Mouse (Mus musculus) heart, embryonic 14.5 days (tissue): ENCODE results near the gene Tec. TPM values are rescaled to one million over a fixed set of nuclear protein-coding genes. Genes with fewer than 3 reads are reported as not detected.

Experiments used
- ATAC-seq: fragments of 200-750 bp; cut with Nextera tagmentation; 2 replicates; pipeline ENCODE4 v1.8.0; 2017; ENCODE audit warnings: low read depth, moderate TSS enrichment; ENCODE audit not compliant: insufficient number of reproducible peaks, insufficient read depth, low FRiP score
- H3K27ac ChIP-seq, 2 experiments: fragments of 200-500 bp in 1 of 2; fragments of 300-500 bp in 1 of 2; sonication (generic) in 1 of 2; replicated peaks in 1 of 2; 2 replicates each; pipeline ENCODE4 v1.5.1; 2012 to 2014; ENCODE audit warnings: low read depth in 2 of 2, low read length in 2 of 2, control low read depth in 1 of 2, mild to moderate bottlenecking in 1 of 2, mixed read lengths in 1 of 2; ENCODE audit not compliant: control insufficient read depth in 1 of 2, insufficient read depth in 1 of 2
- H3K27me3 ChIP-seq: fragments of 300-500 bp; sonication (generic); 2 replicates; pipeline ENCODE4 v1.6.1; 2014; ENCODE audit warnings: mild to moderate bottlenecking, low read length, control low read depth; ENCODE audit not compliant: control insufficient read depth, insufficient read depth
- H3K36me3 ChIP-seq: fragments of 300-500 bp; sonication (generic); 2 replicates; pipeline ENCODE4 v1.6.1; 2014; ENCODE audit warnings: mild to moderate bottlenecking, control low read depth, low read length, mixed read lengths; ENCODE audit not compliant: control insufficient read depth, insufficient read depth
- H3K4me1 ChIP-seq, 2 experiments: fragments of 200-500 bp in 1 of 2; fragments of 300-500 bp in 1 of 2; sonication (generic) in 1 of 2; 2 replicates each; pipeline ENCODE4 v1.6.1; 2012 to 2014; ENCODE audit warnings: low read length in 2 of 2, control low read depth in 1 of 2, mixed read lengths in 1 of 2; ENCODE audit not compliant: control insufficient read depth in 2 of 2, insufficient read depth in 2 of 2
- H3K4me2 ChIP-seq: fragments of 300-500 bp; sonication (generic); 2 replicates; pipeline ENCODE4 v1.6.1; 2014; ENCODE audit warnings: mild to moderate bottlenecking, low read length
- H3K4me3 ChIP-seq, 2 experiments: fragments of 200-500 bp in 1 of 2; fragments of 300-500 bp in 1 of 2; sonication (generic) in 1 of 2; 2 replicates each; pipeline ENCODE4 v1.5.1; 2012 to 2014; ENCODE audit warnings: low read length in 2 of 2, mild to moderate bottlenecking in 2 of 2, control low read depth in 1 of 2, low read depth in 1 of 2, moderate library complexity in 1 of 2; ENCODE audit not compliant: control insufficient read depth in 1 of 2, insufficient read depth in 1 of 2
- H3K9ac ChIP-seq: fragments of 300-500 bp; sonication (generic); 2 replicates; pipeline ENCODE4 v1.6.1; 2014; ENCODE audit warnings: mild to moderate bottlenecking, low read length
- H3K9me3 ChIP-seq: fragments of 300-500 bp; sonication (generic); 2 replicates; pipeline ENCODE4 v1.6.1; 2016; ENCODE audit warnings: low read length, control low read depth; ENCODE audit not compliant: control insufficient read depth
- WGBS: fragments of 180-500 bp; shearing (Covaris S2); extraction: QIAGEN DNeasy Blood & Tissue Kit; methylation state at CpG from one replicate; pipeline ENCODE4 v1.1.7; 2014; 5-methylcytosine and 5-hydroxymethylcytosine counted together
- polyA plus RNA-seq: library from polyadenylated mRNA; unstranded; fragments of >200 nt; fragmentation: Nextera tagmentation; extraction: Ambion mirVana; gene quantifications from 2 replicates; pipeline ENCODE4 v1.2.1, GENCODE M21; 2014

The Tec gene
- polyA plus RNA-seq, 1 experiment from 2014 or later, result 17.7 TPM

GRCm38 (mm10) chr5:72810990-72811389 lies 57.3 kb downstream of the Tec start:
- Histone ChIP-seq H3K27ac (no peak overlapping the region), H3K36me3 (peaks cover 4% of the 10 kb centered on the region; the same call in 1 of the 2 replicates), H3K9me3 (0 out of 2 replicates have a peak, but pooled peaks cover 4% of the 10 kb centered on the region), H3K9ac (no peak overlapping the region), H3K4me2 (no peak overlapping the region), H3K27me3 (no peaks in the 10 kb centered on the region), H3K4me1 (peaks cover 8 to 10% of the 10 kb centered on the region in 2 experiments; a peak in 3 of 4 replicates), H3K4me3 (no peak overlapping the region)
- 82% methylated on average over 8 of the region's 8 CpGs for WGBS
- ATAC-seq, result no peak

- ATAC-seq, result no peak
- WGBS, result 98% methylated on average over 2 of the region's 2 CpGs
- Histone ChIP-seq H3K4me3 (no peak overlapping the region), H3K9me3 (0 out of 2 replicates have a peak, but pooled peaks cover 4% of the 10 kb centered on the region), H3K4me2 (no peak overlapping the region), H3K27ac (0 out of 4 replicates have a peak overlapping the region, but pooled peaks of 1 of the 2 experiments have one; percentile 4), H3K4me1 (peaks cover 8 to 11% of the 10 kb centered on the region in 2 experiments; a peak in 3 of 4 replicates), H3K27me3 (no peaks in the 10 kb centered on the region), H3K36me3 (peaks cover 4% of the 10 kb centered on the region; the same call in 1 of the 2 replicates), H3K9ac (no peak overlapping the region)
These were observed 58.8 kb downstream of the Tec start for GRCm38 (mm10) chr5:72809480-72809879.

GRCm38 (mm10) chr5:72808456-72809111 lies 59.7 kb downstream of the Tec start:
- no peak for ATAC-seq
- H3K27ac ChIP-seq, result no peak overlapping the region
- no peak overlapping the region for H3K4me2 ChIP-seq
- H3K27me3 ChIP-seq, result no peaks in the 10 kb centered on the region
- peaks cover 4% of the 10 kb centered on the region; the same call in 1 of the 2 replicates for H3K36me3 ChIP-seq
- no peak overlapping the region for H3K4me3 ChIP-seq
- WGBS, result 58% methylated on average over 14 of the region's 14 CpGs
- H3K9me3 ChIP-seq, result 0 out of 2 replicates have a peak, but pooled peaks cover 4% of the 10 kb centered on the region
- H3K4me1 ChIP-seq, result peaks cover 13 to 20% of the 10 kb centered on the region in 2 experiments
- H3K9ac ChIP-seq, result no peak overlapping the region

- WGBS, result 21% methylated on average over 5 of the region's 5 CpGs
- H3K4me2 ChIP-seq, result no peak overlapping the region
- no peak for ATAC-seq
- H3K4me3 ChIP-seq, result no peak overlapping the region
- no peaks in the 10 kb centered on the region for H3K9me3 ChIP-seq
- H3K4me1 ChIP-seq, result peaks cover 22 to 29% of the 10 kb centered on the region in 2 experiments
- H3K36me3 ChIP-seq, result no peaks in the 10 kb centered on the region
- no peaks in the 10 kb centered on the region for H3K27me3 ChIP-seq
- peak overlapping the region; percentile 39 to 72 for H3K27ac ChIP-seq
- no peak overlapping the region for H3K9ac ChIP-seq
These were observed 65.4 kb downstream of the Tec start for GRCm38 (mm10) chr5:72802851-72803250.

- H3K9ac ChIP-seq, result no peak overlapping the region
- WGBS, result 75% methylated on average over 4 of the region's 4 CpGs
These were observed 69.7 kb downstream of the Tec start for GRCm38 (mm10) chr5:72798563-72798962.

GRCm38 (mm10) chr5:72796186-72796613 lies 72.1 kb downstream of the Tec start:
- WGBS, result 25% methylated on average over 14 of the region's 14 CpGs
- Histone ChIP-seq H3K9ac (peak overlapping the region; percentile 73), H3K4me2 (peak overlapping the region; percentile 64), H3K36me3 (no peaks in the 10 kb centered on the region), H3K9me3 (no peaks in the 10 kb centered on the region), H3K4me3 (peak overlapping the region; percentile 27 to 42; a peak in 3 of 4 replicates), H3K27me3 (no peaks in the 10 kb centered on the region), H3K4me1 (peaks cover 14 to 25% of the 10 kb centered on the region in 2 experiments; a peak in 3 of 4 replicates), H3K27ac (peak overlapping the region; percentile 63 to 68)
- no peak for ATAC-seq

More at GRCm38 (mm10) chr5:72798563-72798962, 69.7 kb downstream of the Tec start:
- no peaks in the 10 kb centered on the region for H3K36me3 ChIP-seq
- H3K9me3 ChIP-seq, result no peaks in the 10 kb centered on the region
- peaks cover 26 to 34% of the 10 kb centered on the region in 2 experiments for H3K4me1 ChIP-seq
- no peak overlapping the region for H3K4me2 ChIP-seq
- H3K4me3 ChIP-seq, result no peak overlapping the region
- H3K27ac ChIP-seq, result no peak overlapping the region
- no peak for ATAC-seq
- no peaks in the 10 kb centered on the region for H3K27me3 ChIP-seq

GRCm38 (mm10) chr5:72793309-72793850 lies 74.9 kb downstream of the Tec start:
- Histone ChIP-seq H3K9ac (no peak overlapping the region), H3K27ac (no peak overlapping the region), H3K9me3 (no peaks in the 10 kb centered on the region), H3K4me1 (peaks cover 9 to 18% of the 10 kb centered on the region in 2 experiments; a peak in 3 of 4 replicates), H3K4me3 (no peak overlapping the region), H3K4me2 (no peak overlapping the region), H3K27me3 (no peaks in the 10 kb centered on the region), H3K36me3 (no peaks in the 10 kb centered on the region)
- WGBS, result 76% methylated on average over 3 of the region's 3 CpGs
- no peak for ATAC-seq
